Mouse (Mus musculus) kidney, adult 11 months (tissue): ENCODE measurements around the gene Kbtbd8.

Experiments
- DNase-seq: peaks from one replicate; pipeline ENCODE4 v3.0.0; 2022

Kbtbd8 gene

DNA sequence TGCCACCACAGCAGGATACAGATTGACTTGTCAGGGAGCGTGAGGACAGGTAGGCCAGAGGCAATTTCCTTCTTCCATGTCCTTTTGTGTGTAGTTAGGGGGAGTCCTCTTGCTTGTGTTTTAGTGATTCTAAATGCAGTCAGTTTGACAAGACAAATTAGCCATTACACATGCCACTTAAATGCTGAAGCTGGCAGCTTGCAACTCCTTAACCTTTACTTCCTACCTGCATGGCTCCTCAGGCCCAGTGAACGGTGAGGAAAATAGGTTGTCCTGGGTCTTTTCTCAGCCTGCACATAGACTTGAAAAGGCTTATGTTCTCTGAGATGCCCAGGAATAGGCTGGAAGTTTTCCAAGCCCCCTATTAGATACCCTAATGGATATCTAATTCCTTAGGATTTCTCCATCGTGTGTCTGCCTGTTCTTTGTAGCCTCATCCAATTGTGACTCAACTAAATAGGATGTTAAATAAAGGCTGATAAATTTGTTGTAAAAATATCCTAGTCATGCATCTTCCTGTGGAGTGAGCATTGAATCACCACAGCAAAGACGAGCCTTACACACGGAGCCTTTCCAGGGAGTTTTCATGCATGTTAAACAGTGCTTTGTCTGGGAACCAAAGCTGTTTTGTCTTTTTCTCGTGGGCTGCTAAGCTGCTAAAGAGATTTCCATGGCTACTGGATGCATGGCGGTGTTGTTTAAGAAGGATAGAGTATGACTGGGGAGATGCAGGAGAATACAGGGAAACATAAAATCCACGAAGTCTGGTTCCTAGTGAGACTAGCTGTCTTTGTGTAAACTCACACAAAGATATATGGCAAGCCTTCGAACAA, 57.5 kb downstream of the Kbtbd8 start:
- DNase-seq = no peak
